Mouse (Mus musculus) olfactory bulb, adult 2 months (tissue): ENCODE results near the gene Cyb561a3. TPM values are rescaled to one million over a fixed set of nuclear protein-coding genes. Genes with fewer than 3 reads are reported as not detected.

Source experiments
- H3K27ac ChIP-seq: fragments of 200-500 bp; 2 replicates; pipeline ENCODE4 v1.5.1; 2012; ENCODE audit warnings: low read depth, low read length; ENCODE audit not compliant: insufficient read depth
- H3K4me1 ChIP-seq: fragments of 200-500 bp; 2 replicates; pipeline ENCODE4 v1.6.1; 2012; ENCODE audit warnings: low read length; ENCODE audit not compliant: control insufficient read depth, insufficient read depth
- H3K4me3 ChIP-seq: fragments of 200-500 bp; 2 replicates; pipeline ENCODE4 v1.5.1; 2012; ENCODE audit warnings: mild to moderate bottlenecking, low read depth, low read length, moderate library complexity; ENCODE audit not compliant: insufficient read depth
- CTCF ChIP-seq: fragments of 200-500 bp; IDR thresholded peaks from 2 replicates; pipeline ENCODE4 v1.5.1; 2012; ENCODE audit warnings: low read depth, mild to moderate bottlenecking, low read length, moderate library complexity; ENCODE audit not compliant: insufficient read depth
- POLR2A ChIP-seq: fragments of 200-500 bp; IDR thresholded peaks from 2 replicates; pipeline ENCODE4 v1.6.1; 2012; ENCODE audit warnings: mild to moderate bottlenecking, low read depth, low read length, moderate library complexity; ENCODE audit not compliant: insufficient read depth
- WGBS: fragments of 180-500 bp; shearing (Covaris S2); methylation state at CpG from one replicate; pipeline ENCODE4 v1.1.7; 2018; 5-methylcytosine and 5-hydroxymethylcytosine counted together
- polyA plus RNA-seq: library from polyadenylated mRNA; stranded (reverse); fragments of >200 nt; gene quantifications from 2 replicates; pipeline ENCODE4 v1.2.4, GENCODE M21; 2012; ENCODE audit warnings: low replicate concordance; ENCODE audit not compliant: missing spikeins, insufficient read depth, insufficient read length

Cyb561a3 gene
- polyA plus RNA-seq, 1 experiment: not detected

DNA sequence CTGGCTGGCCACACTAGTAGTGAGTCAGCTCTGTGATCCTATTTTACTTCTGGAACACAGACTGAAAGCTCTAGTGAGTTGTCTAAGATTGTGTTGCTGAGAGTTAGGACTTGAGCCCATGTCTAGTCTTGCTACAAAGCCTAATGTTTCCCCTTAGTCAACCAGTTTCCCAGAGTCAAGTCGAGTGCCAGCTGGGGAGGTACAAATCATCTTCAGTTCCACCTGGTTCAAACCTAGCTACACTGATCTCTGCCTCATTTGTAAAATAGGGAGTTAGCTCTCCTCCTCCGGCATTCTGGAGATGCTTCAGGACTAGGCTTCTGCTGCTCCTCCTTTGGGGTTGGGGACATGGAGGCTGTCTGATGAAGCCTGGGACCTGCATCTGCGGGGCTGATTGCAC is 27.6 kb downstream of the Cyb561a3 start:
- no peak overlapping the region for H3K27ac ChIP-seq
- no peak for TF ChIP-seq POLR2A
- no peak for TF ChIP-seq CTCF
- peaks cover 10% of the 10 kb centered on the region for H3K4me1 ChIP-seq
- H3K4me3 ChIP-seq: peak overlapping the region; percentile 90
- WGBS: 52% methylated on average over 3 of the region's 3 CpGs

- H3K4me3 ChIP-seq: peak within 1 kb of the TSS; percentile 90
- H3K4me1 ChIP-seq: peaks cover 10% of the 10 kb centered on the region
- WGBS: under 1% methylated on average over 49 of the region's 49 CpGs
- TF ChIP-seq POLR2A: peak; percentile 88
- peak; percentile 39; the same call in 1 of the 2 replicates for TF ChIP-seq CTCF
- H3K27ac ChIP-seq: peak within 1 kb of the TSS; percentile 89
Observed at GRCm38 (mm10) chr19:10605293-10605900, 28.4 kb downstream of the Cyb561a3 start, which contains the start of the genes Ddb1 and Tkfc. Gene Ddb1 (plus strand): TSS chr19:10605327. Gene Tkfc (minus strand): TSS chr19:10605654.

- TF ChIP-seq CTCF (no peak), POLR2A (no peak)
- WGBS: 5% methylated on average over 20 of the region's 20 CpGs
- H3K27ac ChIP-seq: peak overlapping the region; percentile 22; the same call in 1 of the 2 replicates
- H3K4me1 ChIP-seq: peaks cover 10% of the 10 kb centered on the region
- peak overlapping the region; percentile 90 for H3K4me3 ChIP-seq
Observed at GRCm38 (mm10) chr19:10605901-10606622, 29.1 kb downstream of the Cyb561a3 start.

DNA sequence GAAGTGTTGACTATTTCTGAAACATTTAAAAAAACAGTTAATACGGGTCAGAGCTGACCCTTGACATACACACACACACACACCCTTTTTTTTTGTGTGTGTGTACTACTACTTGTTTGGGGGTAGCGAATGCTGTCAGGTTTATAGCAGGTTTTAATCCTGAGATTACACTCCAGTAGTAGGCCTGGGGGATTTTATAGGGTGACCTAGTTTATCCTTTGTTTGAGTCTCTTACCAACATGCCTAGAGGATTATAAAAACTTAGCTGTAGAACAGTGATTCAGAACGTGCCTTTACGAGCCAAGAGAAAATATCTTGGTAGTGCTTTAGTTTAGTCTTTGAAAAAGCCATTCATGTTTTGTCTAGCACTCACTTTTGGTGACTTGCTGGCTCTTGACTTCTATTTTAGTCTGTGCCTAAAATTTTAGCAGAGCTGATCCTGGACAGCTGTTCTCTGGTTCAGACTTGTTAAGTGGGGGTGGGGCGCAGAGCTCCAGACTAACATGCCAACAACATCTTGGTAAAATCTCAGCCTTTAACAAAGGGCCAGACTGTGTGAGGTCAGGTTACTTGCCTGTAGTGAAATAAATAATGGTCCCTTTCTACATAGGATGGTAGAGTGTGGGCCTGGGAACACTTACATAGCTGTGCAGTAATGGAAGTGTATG is 31.7 kb downstream of the Cyb561a3 start:
- H3K4me1 ChIP-seq: peaks cover 6% of the 10 kb centered on the region
- WGBS: 69% methylated on average over 5 of the region's 5 CpGs
- H3K4me3 ChIP-seq: no peak overlapping the region
- TF ChIP-seq CTCF (no peak), POLR2A (no peak)
- no peak overlapping the region for H3K27ac ChIP-seq

GRCm38 (mm10) chr19:10634106-10634871 is 57.3 kb downstream of the Cyb561a3 start, which contains the start of gene Vwce:
Gene Vwce (plus strand): TSS chr19:10634213.
- Histone ChIP-seq H3K27ac (no peak within 1 kb of the TSS), H3K4me3 (peak within 1 kb of the TSS; percentile 52), H3K4me1 (peaks cover 14% of the 10 kb centered on the region)
- TF ChIP-seq CTCF (no peak), POLR2A (no peak)
- WGBS: 2% methylated on average over 32 of the region's 32 CpGs

GRCm38 (mm10) chr19:10634872-10635318 is 57.9 kb downstream of the Cyb561a3 start:
- 0 out of 2 replicates have a peak, but pooled peaks have one; percentile 17 for TF ChIP-seq POLR2A
- no peak for TF ChIP-seq CTCF
- peaks cover 14% of the 10 kb centered on the region for H3K4me1 ChIP-seq
- H3K27ac ChIP-seq: no peak overlapping the region
- WGBS: 3% methylated on average over 21 of the region's 21 CpGs
- peak overlapping the region; percentile 52 for H3K4me3 ChIP-seq

DNA sequence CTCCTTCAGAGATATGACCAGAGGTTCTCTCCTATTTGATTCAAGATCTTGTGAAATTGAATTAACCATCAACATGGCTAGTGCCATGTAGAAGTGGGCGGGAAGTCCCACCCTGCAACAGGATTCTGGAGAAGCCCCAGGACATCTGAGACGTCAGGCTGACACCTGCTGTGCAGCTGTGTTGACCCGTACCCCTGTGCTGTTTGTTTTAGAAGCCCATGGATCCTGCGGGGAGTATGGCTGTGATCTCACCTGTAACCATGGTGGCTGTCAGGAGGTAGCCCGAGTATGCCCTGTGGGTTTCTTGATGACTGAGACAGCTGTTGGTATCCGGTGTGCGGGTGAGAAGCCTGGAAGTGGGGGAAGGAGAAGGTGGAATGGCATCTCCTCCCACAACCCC is 60.9 kb downstream of the Cyb561a3 start:
- peaks cover 17% of the 10 kb centered on the region for H3K4me1 ChIP-seq
- TF ChIP-seq CTCF (no peak), POLR2A (no peak)
- no peak overlapping the region for H3K27ac ChIP-seq
- WGBS: 77% methylated on average over 7 of the region's 7 CpGs
- H3K4me3 ChIP-seq: no peak overlapping the region

GRCm38 (mm10) chr19:10640080-10640479 is 63.1 kb downstream of the Cyb561a3 start:
- Histone ChIP-seq H3K4me1 (peaks cover 5% of the 10 kb centered on the region), H3K4me3 (no peak overlapping the region), H3K27ac (no peak overlapping the region)
- WGBS: 2% methylated on average over 5 of the region's 5 CpGs
- TF ChIP-seq CTCF (no peak), POLR2A (no peak)
